Mouse (Mus musculus) embryo, embryonic 10.5 days (tissue): ENCODE results near the gene Gm9112.
A peak's percentile ranks its signal among the peaks of the same experiment; 100 is the strongest.
"Not testable (repeated sequence)": the region's sequence is repeated elsewhere in the genome, so short reads cannot be mapped to it uniquely, and the experiment has no call there.

Experiments
- DNase-seq: peaks from one replicate; pipeline ENCODE4 v3.0.0-alpha.2; 2015; ENCODE audit warnings: low spot score

Gm9112 gene

GRCm38 (mm10) chrX:102707535-102707934 lies at the start of gene Gm9112, which contains the start of gene Dmrtc1b:
TSS of gene Gm9112 (minus strand) at chrX:102707635.
TSS of gene Dmrtc1b (plus strand) at chrX:102707865.
- not testable (repeated sequence) for DNase-seq

GRCm38 (mm10) chrX:102724226-102724625 lies 16.8 kb upstream of the Gm9112 start:
- not testable (repeated sequence) for DNase-seq

- peak; percentile 9 for DNase-seq
Observed at GRCm38 (mm10) chrX:102700636-102701035, 6.8 kb downstream of the Gm9112 start.

GRCm38 (mm10) chrX:102689252-102689651 lies 18.2 kb downstream of the Gm9112 start:
- peak; percentile 51 for DNase-seq

- DNase-seq = not testable (repeated sequence)
Observed at GRCm38 (mm10) chrX:102686872-102687271, 20.6 kb downstream of the Gm9112 start, which contains the start of gene Gm3880. TSS of gene Gm3880 (minus strand) at chrX:102686972.

- not testable (repeated sequence) for DNase-seq
Observed at GRCm38 (mm10) chrX:102684706-102685105, 22.7 kb downstream of the Gm9112 start.

- DNase-seq = no peak
Observed at GRCm38 (mm10) chrX:102666641-102667040, 40.8 kb downstream of the Gm9112 start.

- peak; percentile 32 for DNase-seq
Observed at GRCm38 (mm10) chrX:102660712-102661111, 46.7 kb downstream of the Gm9112 start.
